Mouse (Mus musculus) embryonic facial prominence, embryonic 15.5 days (tissue): ENCODE data around the gene Ddah2. TPM values are rescaled to one million over a fixed set of nuclear protein-coding genes. Genes with fewer than 3 reads are reported as not detected.

Experiments
- ATAC-seq: fragments of 200-750 bp; cut with Nextera tagmentation; 2 replicates; pipeline ENCODE4 v1.8.0; 2017; ENCODE audit warnings: low read depth, moderate TSS enrichment; ENCODE audit not compliant: insufficient number of reproducible peaks, low FRiP score, low TSS enrichment
- H3K27ac ChIP-seq: fragments of 300-500 bp; sonication (generic); replicated peaks from 2 replicates; pipeline ENCODE4 v1.5.1; 2015; ENCODE audit warnings: mild to moderate bottlenecking, inconsistent platforms
- H3K27me3 ChIP-seq: fragments of 300-500 bp; sonication (generic); 2 replicates; pipeline ENCODE4 v1.6.1; 2015; ENCODE audit warnings: inconsistent platforms
- H3K36me3 ChIP-seq: fragments of 300-500 bp; sonication (generic); 2 replicates; pipeline ENCODE4 v1.6.1; 2015; ENCODE audit warnings: mild to moderate bottlenecking, inconsistent platforms
- H3K4me1 ChIP-seq: fragments of 300-500 bp; sonication (generic); 2 replicates; pipeline ENCODE4 v1.6.1; 2015; ENCODE audit warnings: inconsistent platforms
- H3K4me2 ChIP-seq: fragments of 300-500 bp; sonication (generic); replicated peaks from 2 replicates; pipeline ENCODE4 v1.6.1; 2015; ENCODE audit warnings: mild to moderate bottlenecking, inconsistent platforms
- H3K4me3 ChIP-seq: fragments of 300-500 bp; sonication (generic); replicated peaks from 2 replicates; pipeline ENCODE4 v1.5.1; 2015; ENCODE audit warnings: mild to moderate bottlenecking, inconsistent platforms
- H3K9ac ChIP-seq: fragments of 300-500 bp; sonication (generic); 2 replicates; pipeline ENCODE4 v1.6.1; 2015; ENCODE audit warnings: inconsistent platforms
- H3K9me3 ChIP-seq: fragments of 300-500 bp; sonication (generic); replicated peaks from 2 replicates; pipeline ENCODE4 v1.6.1; 2016; ENCODE audit warnings: inconsistent platforms
- WGBS: fragments of 180-500 bp; shearing (Covaris S2); methylation state at CpG from one replicate; pipeline ENCODE4 v1.1.7; 2015; 5-methylcytosine and 5-hydroxymethylcytosine counted together
- polyA plus RNA-seq: library from polyadenylated mRNA; unstranded; fragments of >200 nt; fragmentation: Nextera tagmentation; extraction: Ambion mirVana; gene quantifications from 2 replicates; pipeline ENCODE4 v1.2.1, GENCODE M21; 2015

Gene Ddah2
- polyA plus RNA-seq, 1 experiment from 2014 or later: 319 TPM

DNA sequence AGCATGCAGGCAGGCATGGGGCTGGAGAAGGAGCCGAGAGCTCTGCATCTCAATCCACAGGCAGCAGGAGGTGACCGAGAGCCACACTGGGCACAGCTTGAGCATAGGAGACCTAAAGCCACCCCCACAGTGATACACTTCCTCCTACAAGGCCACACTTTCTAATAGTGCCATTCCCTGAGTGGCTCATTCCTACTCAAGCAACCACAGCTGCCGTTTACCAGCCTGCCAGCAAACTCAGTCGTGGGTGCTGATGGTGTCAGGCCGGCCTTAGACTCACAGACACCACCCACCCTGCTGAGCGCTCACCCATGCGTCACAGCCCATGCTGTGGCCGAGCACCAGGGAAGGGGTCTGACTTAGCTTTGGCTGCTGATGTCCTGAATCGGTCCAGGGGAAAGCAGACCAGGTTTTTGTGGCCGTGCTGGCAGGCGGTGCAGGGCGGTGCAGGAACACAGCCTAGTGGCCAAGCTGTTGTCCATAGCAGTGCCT is 38.4 kb downstream of the Ddah2 start:
- H3K9ac ChIP-seq: no peak overlapping the region
- H3K4me2 ChIP-seq: no peak overlapping the region
- no peaks in the 10 kb centered on the region for H3K27me3 ChIP-seq
- peaks cover 91% of the 10 kb centered on the region for H3K36me3 ChIP-seq
- 81% methylated on average over 12 of the region's 12 CpGs for WGBS
- no peak for ATAC-seq
- H3K4me3 ChIP-seq: no peak overlapping the region
- no peaks in the 10 kb centered on the region for H3K4me1 ChIP-seq
- H3K9me3 ChIP-seq: no peaks in the 10 kb centered on the region
- no peak overlapping the region for H3K27ac ChIP-seq

DNA sequence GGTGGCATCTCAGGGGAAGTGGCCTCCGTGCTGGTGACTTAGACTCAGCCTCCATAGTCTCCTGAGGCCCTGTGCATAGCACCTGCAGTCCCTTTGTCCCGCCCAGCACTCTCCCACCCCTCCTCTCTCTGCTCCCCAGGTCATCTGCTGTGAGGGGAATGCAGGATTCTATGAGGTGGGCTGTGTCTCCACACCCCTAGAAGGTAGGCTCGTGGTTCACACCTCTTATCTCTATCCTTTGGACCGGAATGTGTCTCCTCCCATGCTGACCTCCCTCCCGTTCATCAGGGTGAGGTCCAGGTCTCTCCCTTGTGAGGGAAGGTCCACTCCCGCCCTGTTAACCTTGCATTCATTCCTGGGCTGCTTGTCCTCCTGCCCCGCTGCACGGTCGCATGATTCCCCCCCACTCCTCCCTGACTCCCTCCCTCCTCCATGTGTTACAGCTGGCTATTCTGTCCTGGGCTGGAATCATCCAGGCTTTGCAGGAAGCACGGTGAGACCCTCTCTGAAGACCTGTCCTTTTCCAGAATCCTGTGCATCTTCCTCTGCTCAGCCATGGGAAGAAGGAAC is 41.4 kb downstream of the Ddah2 start:
- Histone ChIP-seq H3K4me3 (no peak overlapping the region), H3K36me3 (peaks cover 84% of the 10 kb centered on the region), H3K4me1 (no peaks in the 10 kb centered on the region), H3K4me2 (no peak overlapping the region), H3K9me3 (no peaks in the 10 kb centered on the region), H3K9ac (no peak overlapping the region), H3K27ac (no peak overlapping the region), H3K27me3 (no peaks in the 10 kb centered on the region)
- WGBS: 82% methylated on average over 10 of the region's 10 CpGs
- ATAC-seq: no peak

GRCm38 (mm10) chr17:35101161-35101560 is 42.3 kb downstream of the Ddah2 start:
- Histone ChIP-seq H3K4me2 (no peak overlapping the region), H3K9me3 (no peaks in the 10 kb centered on the region), H3K9ac (no peak overlapping the region), H3K27me3 (no peaks in the 10 kb centered on the region), H3K4me3 (no peak overlapping the region), H3K4me1 (peaks cover 5% of the 10 kb centered on the region), H3K27ac (no peak overlapping the region), H3K36me3 (peaks cover 79% of the 10 kb centered on the region)
- WGBS: 88% methylated on average over 11 of the region's 11 CpGs
- no peak for ATAC-seq

DNA sequence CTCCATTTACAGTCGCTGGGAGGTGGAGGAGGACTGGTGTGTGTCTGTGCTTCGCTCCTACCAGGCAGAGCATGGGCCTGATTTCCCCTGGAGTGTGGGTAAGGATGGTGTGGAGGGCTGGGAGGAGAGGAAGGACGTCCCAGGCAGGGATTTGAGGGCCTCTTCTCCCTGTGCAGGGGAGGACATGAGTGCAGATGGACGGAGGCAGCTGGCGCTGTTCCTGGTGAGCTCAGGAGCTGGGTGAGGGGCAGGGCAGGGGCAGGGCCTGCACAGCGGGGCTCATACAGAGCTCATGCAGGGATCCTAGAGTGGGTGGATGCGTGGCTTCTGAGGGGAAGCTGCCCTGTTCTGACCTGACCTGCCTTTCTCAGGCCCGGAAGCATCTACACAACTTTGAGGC is 43.5 kb downstream of the Ddah2 start:
- Histone ChIP-seq H3K9me3 (no peaks in the 10 kb centered on the region), H3K27me3 (no peaks in the 10 kb centered on the region), H3K36me3 (peaks cover 67% of the 10 kb centered on the region), H3K27ac (0 out of 2 replicates have a peak overlapping the region, but pooled peaks have one; percentile 34), H3K4me3 (no peak overlapping the region), H3K9ac (no peak overlapping the region), H3K4me1 (peaks cover 7% of the 10 kb centered on the region), H3K4me2 (no peak overlapping the region)
- WGBS: 73% methylated on average over 8 of the region's 8 CpGs
- no peak for ATAC-seq

GRCm38 (mm10) chr17:35103221-35103690 is 44.4 kb downstream of the Ddah2 start:
- WGBS: 63% methylated on average over 6 of the region's 6 CpGs

GRCm38 (mm10) chr17:35104079-35104478 is 45.2 kb downstream of the Ddah2 start:
- H3K36me3 ChIP-seq: peaks cover 49% of the 10 kb centered on the region
- no peak overlapping the region for H3K4me3 ChIP-seq
- H3K4me1 ChIP-seq: peaks cover 7% of the 10 kb centered on the region
- no peak overlapping the region for H3K4me2 ChIP-seq
- H3K9me3 ChIP-seq: no peaks in the 10 kb centered on the region
- H3K9ac ChIP-seq: no peak overlapping the region
- 86% methylated on average over 7 of the region's 7 CpGs for WGBS
- no peaks in the 10 kb centered on the region for H3K27me3 ChIP-seq
- no peak overlapping the region for H3K27ac ChIP-seq
- ATAC-seq: no peak

More at GRCm38 (mm10) chr17:35103221-35103690, 44.4 kb downstream of the Ddah2 start:
- Histone ChIP-seq H3K9me3 (no peaks in the 10 kb centered on the region), H3K27ac (no peak overlapping the region), H3K27me3 (no peaks in the 10 kb centered on the region), H3K4me3 (no peak overlapping the region), H3K4me2 (no peak overlapping the region), H3K36me3 (peaks cover 58% of the 10 kb centered on the region), H3K4me1 (peaks cover 7% of the 10 kb centered on the region), H3K9ac (no peak overlapping the region)
- no peak for ATAC-seq

GRCm38 (mm10) chr17:35104754-35105153 is 45.9 kb downstream of the Ddah2 start:
- Histone ChIP-seq H3K9ac (no peak overlapping the region), H3K27ac (no peak overlapping the region), H3K4me1 (peaks cover 7% of the 10 kb centered on the region), H3K4me2 (no peak overlapping the region), H3K36me3 (peaks cover 43% of the 10 kb centered on the region), H3K27me3 (no peaks in the 10 kb centered on the region), H3K9me3 (no peaks in the 10 kb centered on the region), H3K4me3 (no peak overlapping the region)
- WGBS: 73% methylated on average over 6 of the region's 6 CpGs
- ATAC-seq: no peak

GRCm38 (mm10) chr17:35105740-35106389 is 47.0 kb downstream of the Ddah2 start:
- no peaks in the 10 kb centered on the region for H3K9me3 ChIP-seq
- H3K4me1 ChIP-seq: peaks cover 7% of the 10 kb centered on the region
- H3K27ac ChIP-seq: no peak overlapping the region
- ATAC-seq: no peak
- peak overlapping the region; percentile 40 for H3K4me2 ChIP-seq
- H3K27me3 ChIP-seq: no peaks in the 10 kb centered on the region
- H3K36me3 ChIP-seq: peaks cover 32% of the 10 kb centered on the region
- 24% methylated on average over 13 of the region's 13 CpGs for WGBS
- no peak overlapping the region for H3K9ac ChIP-seq
- H3K4me3 ChIP-seq: 0 out of 2 replicates have a peak overlapping the region, but pooled peaks have one; percentile 13

DNA sequence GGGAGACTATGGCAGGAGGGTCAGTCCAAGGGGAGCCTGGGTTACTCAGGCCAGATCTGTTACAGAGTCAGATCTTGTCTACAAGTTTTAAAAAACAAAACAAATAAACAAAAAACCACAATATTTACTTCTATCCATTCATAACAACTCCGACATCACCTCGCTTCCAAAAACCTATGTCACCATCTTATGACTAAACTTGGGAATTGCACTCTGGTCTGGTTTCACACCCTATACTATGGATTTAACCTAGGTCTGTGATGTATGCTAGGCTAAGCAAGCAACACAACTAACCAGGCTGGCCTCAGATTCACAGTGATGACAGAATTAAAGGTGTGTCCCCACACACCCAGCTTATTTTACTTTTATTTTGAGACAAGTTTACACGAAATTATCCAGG is 47.7 kb downstream of the Ddah2 start:
- H3K4me1 ChIP-seq: peaks cover 7% of the 10 kb centered on the region
- ATAC-seq: no peak
- WGBS: 62% methylated on average over 3 of the region's 3 CpGs
- no peak overlapping the region for H3K9ac ChIP-seq
- H3K4me3 ChIP-seq: 0 out of 2 replicates have a peak overlapping the region, but pooled peaks have one; percentile 13
- no peaks in the 10 kb centered on the region for H3K27me3 ChIP-seq
- 0 out of 2 replicates have a peak overlapping the region, but pooled peaks have one; percentile 40 for H3K4me2 ChIP-seq
- no peak overlapping the region for H3K27ac ChIP-seq
- H3K36me3 ChIP-seq: peaks cover 26% of the 10 kb centered on the region
- H3K9me3 ChIP-seq: no peaks in the 10 kb centered on the region

DNA sequence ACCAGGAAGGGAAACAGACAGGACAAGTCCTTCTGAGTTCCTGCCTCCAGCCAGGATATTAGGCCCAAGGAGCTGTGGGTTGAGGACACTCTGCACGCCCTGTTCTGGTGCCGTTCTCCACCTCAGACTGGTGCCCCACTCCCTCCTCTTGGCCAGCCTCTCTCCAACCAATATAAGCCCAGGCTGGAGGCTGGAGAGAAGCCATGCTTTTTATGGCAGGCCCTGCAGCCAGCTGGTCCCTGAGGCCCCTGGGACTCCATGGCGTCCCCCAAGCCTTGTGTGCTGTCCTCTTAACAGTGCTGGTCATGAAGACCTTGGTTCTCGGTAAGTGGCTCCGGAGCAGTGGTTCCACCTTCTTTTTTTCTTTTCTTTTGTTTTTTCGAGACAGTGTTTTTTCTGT is 49.3 kb downstream of the Ddah2 start, which contains the start of gene Ly6g5c:
Gene Ly6g5c, plus strand, starts transcription at position 183 of the 400 bp plus-strand sequence.
- Histone ChIP-seq H3K4me1 (peaks cover 7% of the 10 kb centered on the region), H3K36me3 (peaks cover 10% of the 10 kb centered on the region; the same call in 1 of the 2 replicates), H3K4me2 (no peak within 1 kb of the TSS), H3K27ac (no peak within 1 kb of the TSS), H3K9ac (no peak within 1 kb of the TSS), H3K4me3 (no peak within 1 kb of the TSS), H3K27me3 (no peaks in the 10 kb centered on the region), H3K9me3 (no peaks in the 10 kb centered on the region)
- WGBS: 85% methylated on average over 6 of the region's 6 CpGs
- no peak for ATAC-seq
